Mouse (Mus musculus): ENCODE measurements at regions not wholly inside any gene's neighbourhood (a gene's known extent, or its start where the extent isn't known, plus 50 kb on each side); places are given as distances from the start of the nearest gene placed in this dataset.

DNA sequence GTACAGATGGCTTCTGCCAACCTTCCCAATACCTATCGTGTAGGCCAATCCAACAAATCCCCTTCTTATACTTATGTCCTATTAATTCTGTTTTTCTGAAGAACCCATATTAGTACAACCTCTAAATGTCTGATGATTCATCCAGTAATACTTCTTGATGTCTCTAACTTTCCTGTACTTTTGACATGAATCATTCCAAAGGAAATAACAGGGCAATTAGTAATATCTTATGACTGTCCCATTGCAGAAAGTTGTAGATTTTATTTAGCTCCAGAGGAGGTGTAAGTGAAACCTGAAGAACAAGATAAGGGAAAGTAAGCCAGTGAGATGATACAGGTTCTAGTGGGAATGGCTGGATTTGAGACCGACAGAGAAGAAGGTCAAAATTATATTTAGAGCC lies 337.6 kb upstream of the Zeb2 start:
- TF ChIP-seq CTCF (IDR thresholded peaks at IDR 0.05) (no peak), EP300 (IDR thresholded peaks at IDR 0.05) (no peak)

Data from lung, postnatal 0 days (tissue).